Mouse (Mus musculus) C2C12 (cell line): ENCODE results near the gene Pcbd1.

Experiments used
- CEBPB ChIP-seq: IDR thresholded peaks from one replicate; pipeline ENCODE4 v1.6.1; 2011; ENCODE audit warnings: low read depth, mild to moderate bottlenecking, control low read depth, moderate library complexity
- CTCF ChIP-seq: IDR thresholded peaks from one replicate; pipeline ENCODE4 v1.5.1; 2011; ENCODE audit not compliant: control insufficient read depth, insufficient read depth, insufficient read length
- MAX ChIP-seq: IDR thresholded peaks from one replicate; pipeline ENCODE4 v1.6.1; 2011; ENCODE audit warnings: mild to moderate bottlenecking, control low read depth
- MYOG ChIP-seq: IDR thresholded peaks from one replicate; pipeline ENCODE4 v1.6.1; 2011; ENCODE audit not compliant: control insufficient read depth, insufficient read length; ENCODE audit errors: extremely low read depth
- USF1 ChIP-seq: IDR thresholded peaks from one replicate; pipeline ENCODE4 v1.6.1; 2011; ENCODE audit warnings: low read depth, mild to moderate bottlenecking, control low read depth, moderate library complexity

GRCm38 (mm10) chr10:61134041-61134440 lies 44.9 kb downstream of the Pcbd1 start:
- TF ChIP-seq CTCF (no peak), MAX (no peak), USF1 (no peak), MYOG (no peak), CEBPB (no peak)
